Mouse (Mus musculus): ENCODE measurements around the gene Zbtb37. TPM values are rescaled to one million over a fixed set of nuclear protein-coding genes. Genes with fewer than 3 reads are reported as not detected.
A peak's percentile ranks its signal among the peaks of the same experiment; 100 is the strongest.

The Zbtb37 gene
- total RNA-seq (2015) (4.8 and 7.1 TPM in 2 replicates), total RNA-seq (2017) (3.6 and 6.4 TPM in 2 replicates)

DNA sequence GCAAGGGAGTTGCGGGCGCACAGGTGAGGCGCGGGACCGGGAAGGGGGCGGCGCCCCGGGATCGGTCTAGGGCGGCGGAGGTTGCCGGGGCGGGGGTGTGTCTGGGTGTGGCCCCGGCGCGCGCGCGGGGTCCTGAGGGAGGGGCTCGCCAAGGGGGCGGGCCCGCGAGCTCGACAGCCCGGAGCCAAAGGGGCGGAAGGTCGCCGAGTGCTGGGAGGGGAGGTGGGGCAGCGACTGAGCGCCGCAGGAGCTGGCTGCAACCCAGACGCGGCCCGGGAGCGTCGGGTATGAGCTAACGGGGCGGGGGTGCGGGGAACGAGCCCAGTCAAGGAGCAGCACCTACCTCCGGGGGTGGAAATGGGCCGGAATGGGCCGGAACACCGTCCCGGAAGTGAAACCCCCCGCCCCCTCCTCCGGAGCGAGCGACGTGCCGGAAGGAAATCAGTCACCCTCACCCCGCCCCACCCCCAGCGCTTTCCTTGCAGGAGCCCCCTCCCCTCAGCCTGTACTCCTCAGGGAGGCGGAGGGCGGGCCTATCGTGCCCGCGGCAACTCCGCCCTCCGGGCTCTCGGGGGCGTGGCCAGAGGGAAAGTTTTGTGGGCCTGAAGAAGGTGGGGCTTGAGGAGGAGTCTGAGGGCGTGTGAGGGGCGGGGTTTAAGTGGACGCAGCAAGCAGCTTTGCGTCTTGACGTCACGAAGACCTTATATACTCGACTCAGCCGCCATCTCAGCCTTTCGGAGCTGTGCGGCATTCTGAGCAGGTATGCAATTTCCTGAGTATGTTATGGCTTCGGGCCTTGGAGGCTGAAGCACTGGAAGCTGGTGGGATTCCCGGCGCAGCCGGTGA is at the start of gene Zbtb37:
Gene Zbtb37, minus strand, starts transcription at position 415 of the 846 bp plus-strand sequence.
- peak; percentile 49 for ATAC-seq (replicated peaks; ENCODE audit: poor library complexity)

DNA sequence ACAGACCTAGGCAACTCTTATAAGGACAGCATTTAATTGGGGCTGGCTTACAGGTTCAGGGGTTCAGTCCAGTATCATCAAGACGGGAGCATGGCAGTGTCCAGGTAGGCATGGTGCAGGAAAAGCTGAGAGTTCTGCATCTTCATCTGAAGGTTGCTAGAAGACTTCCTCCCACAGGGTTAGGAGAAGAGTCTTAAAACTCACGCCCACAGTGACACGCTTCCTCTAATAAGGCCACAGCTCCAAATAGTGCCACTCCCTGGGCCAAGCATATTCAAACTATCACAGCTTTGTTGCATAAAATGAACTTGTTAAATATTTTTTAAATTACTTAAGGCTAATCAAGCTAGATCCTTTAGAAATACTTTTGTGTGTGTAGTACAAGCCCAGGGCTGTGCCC is 42.6 kb upstream of the Zbtb37 start:
- no peak for ATAC-seq (replicated peaks; ENCODE audit: poor library complexity)

GRCm38 (mm10) chr1:161076238-161076637 is 41.6 kb upstream of the Zbtb37 start:
- peak; percentile 66 for ATAC-seq (replicated peaks; ENCODE audit: poor library complexity)

DNA sequence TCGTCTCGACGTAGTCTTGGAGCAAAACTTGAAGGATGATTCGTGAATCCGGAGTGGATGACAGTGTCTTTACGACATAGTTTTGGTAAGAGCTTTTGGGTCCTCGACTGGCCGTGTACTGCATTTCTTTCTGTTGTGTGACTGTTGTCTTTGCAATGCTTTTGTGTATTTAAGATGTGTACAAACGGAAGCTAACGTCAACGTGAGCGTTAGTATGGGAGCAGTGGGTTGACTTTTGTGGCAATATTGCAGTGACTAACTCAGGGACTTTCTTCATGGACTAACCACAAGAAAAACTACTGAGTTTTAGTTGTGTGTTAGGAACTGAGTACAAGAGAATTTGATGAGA is 36.6 kb upstream of the Zbtb37 start:
- peak; percentile 1; the same call in 1 of the 2 replicates for ATAC-seq (replicated peaks; ENCODE audit: poor library complexity)

DNA sequence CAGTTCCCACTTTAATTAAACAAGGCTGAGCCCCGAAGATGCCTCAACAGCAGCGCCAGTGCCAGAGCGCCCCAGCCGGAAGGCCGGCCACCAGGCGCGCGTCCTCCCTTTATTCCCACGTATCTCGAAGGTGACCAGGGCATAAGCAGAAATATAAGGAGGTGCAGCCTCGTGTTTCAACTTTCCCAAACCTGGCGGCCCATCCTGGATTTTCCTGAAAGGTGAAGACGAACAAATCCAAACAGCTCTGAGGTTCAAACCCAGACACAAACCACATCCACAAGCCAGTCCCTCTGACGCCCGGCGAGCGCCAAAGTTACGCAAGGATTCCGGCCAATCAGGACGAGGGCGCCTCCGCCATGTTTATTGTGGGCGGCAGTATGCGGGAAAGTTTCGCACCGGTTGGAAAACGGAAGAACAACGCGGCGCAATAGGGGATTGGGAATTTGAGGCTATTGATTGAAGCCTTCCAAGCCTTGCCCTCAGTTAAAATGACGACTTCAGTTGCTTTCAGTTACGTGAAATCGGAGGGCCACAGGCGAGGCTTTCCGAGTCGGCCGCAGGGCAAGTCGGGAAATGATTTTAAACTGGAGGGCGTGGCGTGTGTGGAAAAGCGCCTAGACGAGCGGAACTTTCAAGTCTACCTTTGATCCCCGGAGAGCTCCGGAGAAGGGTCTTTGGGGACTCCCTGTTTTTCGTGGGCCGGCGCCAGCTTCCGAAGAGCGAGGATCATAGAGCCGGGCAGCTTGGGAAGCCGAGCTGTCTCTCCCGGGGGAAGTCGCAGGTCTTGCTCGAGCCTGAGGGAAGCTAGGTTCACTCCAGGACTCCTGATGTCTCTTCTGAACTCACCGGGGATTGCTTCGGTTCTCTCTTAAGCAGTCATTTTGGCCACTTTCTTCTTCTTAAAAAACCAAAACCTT is 36.0 kb upstream of the Zbtb37 start, which contains the start of the genes Dars2 and Cenpl:
Gene Dars2, minus strand, starts transcription at position 307 of the 920 bp plus-strand sequence.
Gene Cenpl, plus strand, starts transcription at position 362 of the 920 bp plus-strand sequence.
- ATAC-seq (replicated peaks; ENCODE audit: poor library complexity), result peak; percentile 88

- ATAC-seq (replicated peaks; ENCODE audit: poor library complexity), result no peak
Measured at GRCm38 (mm10) chr1:161063351-161063750, 28.7 kb upstream of the Zbtb37 start.

DNA sequence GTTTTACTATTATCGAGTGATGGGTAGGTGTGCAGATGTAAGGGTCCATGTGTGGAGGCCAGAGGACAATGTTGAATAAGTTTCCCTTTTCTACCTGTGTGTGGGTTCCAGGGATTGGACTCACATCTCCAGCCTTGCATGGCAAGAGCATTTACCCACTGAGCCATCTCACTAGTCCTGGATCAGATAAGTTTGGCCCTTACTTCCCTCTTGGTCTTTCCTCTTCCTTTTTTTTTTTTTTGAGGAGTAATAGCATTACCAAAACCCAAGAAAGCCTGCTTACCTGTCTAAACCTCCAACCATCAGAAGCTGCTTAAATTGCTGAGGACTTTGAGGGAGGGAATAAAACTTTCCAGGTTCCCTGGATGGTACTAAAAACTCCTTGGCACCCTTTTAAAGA is 22.5 kb upstream of the Zbtb37 start:
- no peak for ATAC-seq (replicated peaks; ENCODE audit: poor library complexity)

GRCm38 (mm10) chr1:161046972-161047371 is 12.3 kb upstream of the Zbtb37 start:
- no peak for ATAC-seq (replicated peaks; ENCODE audit: poor library complexity)

DNA sequence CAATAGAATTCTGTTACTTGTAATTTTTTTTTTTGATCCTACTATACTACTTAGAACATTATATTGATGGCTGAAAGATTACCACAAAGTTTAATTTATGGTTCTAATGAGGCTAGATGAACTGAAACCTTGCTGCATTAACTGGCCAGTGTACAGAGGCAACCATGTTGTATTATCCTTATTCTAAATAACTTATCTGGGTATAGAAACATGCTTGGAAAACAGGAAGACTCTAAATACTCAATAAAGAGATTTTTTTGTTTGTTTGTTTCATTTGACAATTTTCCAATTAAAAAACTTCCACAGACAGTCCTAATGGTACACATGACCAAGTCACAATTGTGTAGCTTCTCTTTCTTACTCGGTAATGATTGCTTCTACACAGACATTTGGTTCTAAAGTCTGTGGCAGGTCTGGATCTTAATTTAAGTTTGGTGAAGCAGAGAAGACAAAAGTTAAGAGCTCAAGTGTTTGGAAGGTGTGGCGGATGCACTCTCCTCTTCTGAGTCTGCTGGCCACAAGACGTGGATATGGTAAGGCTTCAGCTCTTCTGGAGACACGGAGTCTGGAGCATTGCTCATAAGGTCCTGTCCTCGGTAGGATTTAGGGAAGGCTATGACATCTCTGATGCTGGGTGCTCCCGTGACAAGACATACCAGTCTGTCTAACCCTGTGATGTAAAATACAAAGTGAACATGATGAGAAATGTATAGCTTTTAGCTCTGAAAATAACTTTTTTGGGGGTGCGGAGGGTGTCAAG is 6.8 kb upstream of the Zbtb37 start:
- ATAC-seq (replicated peaks; ENCODE audit: poor library complexity), result no peak

GRCm38 (mm10) chr1:161040855-161041254 is 6.2 kb upstream of the Zbtb37 start:
- ATAC-seq (replicated peaks; ENCODE audit: poor library complexity), result 0 out of 2 replicates have a peak, but pooled peaks have one; percentile 1

DNA sequence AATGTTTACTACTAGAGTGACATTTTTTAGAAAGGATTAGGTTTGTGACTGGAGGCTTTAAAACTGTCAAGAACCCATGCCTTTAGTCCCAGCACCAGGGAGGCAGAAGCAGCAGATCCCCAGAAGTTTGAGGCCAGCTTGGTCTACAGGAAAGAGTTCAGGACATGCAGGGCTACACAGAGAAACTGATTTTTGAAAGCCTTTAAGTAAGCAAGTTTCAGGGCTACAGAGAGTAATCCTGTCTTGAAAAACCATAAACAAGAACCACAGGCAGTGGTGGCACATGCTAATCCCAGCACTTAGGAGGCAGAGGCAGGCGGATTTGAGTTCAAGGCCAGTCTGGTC is 5.7 kb upstream of the Zbtb37 start:
- ATAC-seq (replicated peaks; ENCODE audit: poor library complexity), result no peak

GRCm38 (mm10) chr1:161039741-161040425 is 5.2 kb upstream of the Zbtb37 start:
- peak; percentile 24 for ATAC-seq (replicated peaks; ENCODE audit: poor library complexity)

DNA sequence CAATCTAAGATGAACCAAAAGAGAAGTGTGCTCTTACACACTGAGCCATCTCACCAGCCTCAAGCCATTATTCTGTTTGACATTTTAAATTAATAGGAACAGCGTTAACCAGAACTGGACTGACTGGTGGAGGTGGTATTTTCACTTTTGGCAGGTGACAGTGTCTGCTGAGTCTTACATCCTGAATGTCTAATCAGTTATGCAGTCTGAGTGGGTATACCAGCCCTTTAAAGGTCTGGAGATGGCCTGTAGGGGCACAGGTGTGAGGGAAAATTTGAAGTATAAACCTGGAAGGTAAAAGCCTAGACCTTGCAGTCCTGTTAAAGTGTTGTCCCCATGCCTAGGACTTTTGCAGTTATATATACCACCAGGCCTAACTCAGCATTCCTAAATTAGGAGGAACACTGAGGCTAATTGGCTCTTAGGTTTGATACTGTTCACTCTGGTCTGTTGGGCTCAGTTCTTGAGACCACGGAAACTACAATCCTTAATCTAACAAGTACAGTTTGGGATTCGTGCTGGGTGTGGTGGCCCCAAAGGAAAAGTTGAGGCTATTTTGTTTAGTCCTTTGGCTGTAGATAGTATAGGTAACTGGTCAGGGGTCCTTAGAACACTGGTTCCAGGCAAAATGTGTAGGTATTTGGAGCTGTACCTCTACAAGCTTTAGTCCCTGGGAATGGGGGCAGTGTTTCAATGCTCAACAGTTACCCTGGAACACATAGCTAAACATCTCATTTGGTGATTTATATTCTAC is 4.5 kb upstream of the Zbtb37 start:
- ATAC-seq (replicated peaks; ENCODE audit: poor library complexity), result peak; percentile 4

DNA sequence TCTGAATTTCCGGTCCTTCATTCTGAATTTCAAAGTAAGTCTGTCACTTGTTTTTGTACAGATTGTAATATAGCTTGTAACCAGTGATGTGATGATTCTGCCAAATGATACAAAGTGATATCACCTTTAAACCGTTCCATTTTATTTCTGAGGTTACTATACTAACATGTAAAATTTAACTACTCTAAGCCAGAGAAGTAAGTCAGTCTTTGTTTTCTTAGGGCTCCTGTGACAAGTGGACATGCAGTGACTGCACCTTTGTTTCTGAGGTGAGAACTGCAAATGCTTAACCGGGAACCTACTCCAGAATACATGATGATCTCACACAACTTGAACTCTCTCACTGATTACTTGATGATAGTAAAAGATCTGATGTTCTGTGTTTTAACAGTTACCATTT is 3.4 kb upstream of the Zbtb37 start:
- ATAC-seq (replicated peaks; ENCODE audit: poor library complexity), result no peak

- ATAC-seq (replicated peaks; ENCODE audit: poor library complexity), result no peak
Measured at GRCm38 (mm10) chr1:161037599-161037998, 3.0 kb upstream of the Zbtb37 start.

DNA sequence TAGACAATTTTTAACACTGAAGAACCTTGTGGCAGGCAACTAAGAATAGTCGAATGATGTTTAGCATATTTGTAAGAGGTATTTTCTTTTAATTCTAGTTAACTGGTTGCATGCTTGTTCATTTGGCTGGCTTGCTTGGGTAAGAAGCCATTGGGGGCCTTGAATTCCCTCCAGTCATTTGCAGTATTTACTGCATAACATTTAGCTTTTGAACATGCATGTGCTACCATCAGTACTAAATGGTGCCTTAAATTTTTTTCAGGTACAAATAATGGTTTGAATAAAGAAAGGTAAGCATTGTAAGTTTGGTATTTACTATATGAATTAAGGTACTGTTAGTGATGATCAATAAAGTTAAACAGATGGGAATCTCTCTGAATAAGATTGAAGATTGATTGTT is 2.4 kb upstream of the Zbtb37 start:
- no peak for ATAC-seq (replicated peaks; ENCODE audit: poor library complexity)

DNA sequence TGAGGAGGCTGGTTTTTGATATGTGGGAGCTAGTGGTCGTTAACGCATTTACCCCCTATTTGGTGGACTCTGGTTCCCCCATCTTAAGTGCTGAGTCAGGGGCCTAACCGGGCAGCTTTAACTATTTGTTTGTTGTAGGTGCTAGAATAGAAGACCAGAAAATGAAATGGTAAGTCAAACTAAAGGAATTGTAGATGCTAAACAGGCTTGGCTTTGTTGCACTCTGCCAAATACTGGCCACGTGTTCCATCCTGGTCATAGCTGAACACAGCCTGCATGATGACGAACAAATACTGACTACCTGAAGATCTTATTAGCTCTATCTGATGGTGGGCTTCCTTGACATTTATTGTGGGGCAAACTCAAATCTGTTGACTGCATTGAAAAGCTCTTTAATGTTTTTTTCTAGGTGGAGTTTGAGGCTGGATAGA is 1.8 kb upstream of the Zbtb37 start:
- no peak for ATAC-seq (replicated peaks; ENCODE audit: poor library complexity)

DNA sequence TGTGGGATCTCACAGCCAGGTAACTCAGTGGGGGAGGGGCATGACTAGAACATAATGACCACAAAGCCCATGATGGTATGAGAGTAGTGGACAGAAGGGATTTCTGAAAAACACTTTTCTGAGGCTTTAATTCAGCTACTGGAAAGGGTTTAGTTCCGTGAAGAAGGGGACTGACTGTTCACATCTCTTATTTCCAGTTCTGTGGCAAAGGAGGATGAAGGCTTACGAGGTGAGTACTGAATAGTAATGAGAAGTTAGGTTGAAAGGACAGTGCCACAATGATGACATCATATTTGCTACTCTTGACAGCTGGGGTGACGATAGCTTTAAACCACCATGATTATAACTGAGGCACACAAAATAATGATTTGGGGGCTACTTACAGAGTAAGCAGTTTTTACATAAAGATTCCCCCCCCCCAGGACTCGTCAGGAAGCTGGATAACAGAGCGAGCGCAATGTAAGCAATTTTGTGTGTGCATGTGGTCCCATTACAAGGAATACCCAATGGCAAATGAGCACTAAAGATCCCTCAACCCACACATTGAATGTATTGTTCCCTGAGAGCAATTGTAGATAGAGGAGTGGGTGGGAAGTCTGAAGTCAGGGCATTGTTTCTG is 1.2 kb upstream of the Zbtb37 start:
- ATAC-seq (replicated peaks; ENCODE audit: poor library complexity), result no peak

DNA sequence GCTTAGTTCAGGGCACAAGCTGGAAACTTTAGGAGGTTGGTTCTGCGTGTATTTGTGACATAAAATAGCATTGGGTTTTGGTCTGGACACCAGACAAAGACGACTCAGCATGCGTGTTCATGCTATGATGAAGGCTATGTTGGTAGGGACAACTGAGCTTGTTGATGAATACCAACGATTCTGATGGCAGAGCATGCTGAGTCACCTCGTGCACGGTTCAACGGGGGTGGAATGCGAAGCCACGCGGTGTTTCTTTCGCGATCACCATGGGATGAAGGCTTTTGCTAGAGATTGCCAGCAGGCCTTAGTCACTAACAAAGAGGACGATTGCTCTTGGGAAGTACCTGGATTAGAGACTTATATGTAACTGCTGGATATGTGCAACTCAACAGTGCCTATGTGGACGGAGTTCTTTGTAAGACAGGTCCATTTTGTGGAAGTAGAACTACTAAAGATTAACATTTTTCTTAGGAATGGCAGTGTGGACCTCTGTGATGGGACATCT is 684 bp upstream of the Zbtb37 start:
- peak; percentile 21 for ATAC-seq (replicated peaks; ENCODE audit: poor library complexity)

Measured in megakaryocyte progenitor cell, adult 5-6 weeks (primary cell).